ENCODE assay signal across 15 mouse cellular contexts in genomic region chr4:133569291-133570065, GRCm38 (mm10). TPM values are rescaled to one million over a fixed set of nuclear protein-coding genes. Genes with fewer than 3 reads are reported as not detected.
DNase-seq lines count a peak whose midpoint lies in the region; ATAC-seq and TF ChIP-seq lines count a peak whose summit lies in the region.
"Had no signal": no experiment of that assay in that cellular context is flagged by ENCODE, and none has a peak within 500 bp of the region (broad histone marks: within the 10 kb centered on the region; RNA-seq: fewer than 3 reads in every experiment).

No protein-coding gene starts in this region.

- peak overlapping the region; percentile 50; the same call in 1 of the 2 replicates for H3K27ac ChIP-seq in liver, embryonic 12.5 days
- no peak overlapping the region for H3K27ac ChIP-seq in liver, embryonic 11.5 days (ENCODE audit: low read depth, low read length)
- H3K27ac ChIP-seq in intestine, embryonic 16.5 days (ENCODE audit: low read length): peak overlapping the region; percentile 78
- no peak overlapping the region for H3K27ac ChIP-seq in liver, embryonic 14.5 days
- H3K27ac ChIP-seq: hindbrain, embryonic 15.5 days; layer of hippocampus, adult 2 months had no signal

- WGBS in liver, embryonic 12.5 days (ENCODE audit: insufficient replicate concordance): 67% methylated on average over 10 of the region's 10 CpGs
- WGBS in liver, embryonic 11.5 days: 79% methylated on average over 10 of the region's 10 CpGs
- 57% methylated on average over 10 of the region's 10 CpGs for WGBS in intestine, embryonic 16.5 days
- 64% methylated on average over 10 of the region's 10 CpGs for WGBS in liver, embryonic 14.5 days (ENCODE audit: insufficient replicate concordance)

- peaks cover 15% of the 10 kb centered on the region for H3K4me1 ChIP-seq in liver, embryonic 12.5 days
- no peaks in the 10 kb centered on the region for H3K4me1 ChIP-seq in liver, embryonic 11.5 days (replicated peaks; ENCODE audit: control insufficient read depth, insufficient read depth, low read length)
- peaks cover 3% of the 10 kb centered on the region; the same call in 1 of the 2 replicates for H3K4me1 ChIP-seq in intestine, embryonic 16.5 days (ENCODE audit: control insufficient read depth, insufficient read depth, low read length)
- peaks cover 4 to 9% of the 10 kb centered on the region in 2 experiments; a peak in 3 of 4 replicates for H3K4me1 ChIP-seq in liver, embryonic 14.5 days (replicated peaks; ENCODE audit: control insufficient read depth in 2 of 2, insufficient read depth in 2 of 2, low read length in 1 of 2)

- H3K36me3 ChIP-seq in liver, embryonic 12.5 days: no peaks in the 10 kb centered on the region
- no peaks in the 10 kb centered on the region for H3K36me3 ChIP-seq in liver, embryonic 11.5 days (ENCODE audit: control insufficient read depth, insufficient read depth, low read length)
- no peaks in the 10 kb centered on the region for H3K36me3 ChIP-seq in intestine, embryonic 16.5 days (ENCODE audit: control insufficient read depth, insufficient read depth, low read length)
- H3K36me3 ChIP-seq in liver, embryonic 14.5 days (replicated peaks; ENCODE audit: control insufficient read depth, insufficient read depth, low read depth): no peaks in the 10 kb centered on the region
- H3K36me3 ChIP-seq: hindbrain, embryonic 15.5 days had no signal

- ATAC-seq in liver, embryonic 12.5 days: no peak
- no peak for ATAC-seq in liver, embryonic 11.5 days (replicated peaks; ENCODE audit: low FRiP score)
- ATAC-seq in intestine, embryonic 16.5 days: peak; percentile 60
- ATAC-seq in liver, embryonic 14.5 days (ENCODE audit: insufficient read depth): no peak

- DNase-seq in liver, embryonic 11.5 days (ENCODE audit: low spot score): no peak
- DNase-seq in liver, embryonic 14.5 days (ENCODE audit: low read depth in 3 of 3, low spot score in 3 of 3): no peak
- DNase-seq in frontal cortex, postnatal 10 days (ENCODE audit: low spot score in 2 of 2): no peak
- no peak for DNase-seq in layer of hippocampus, adult 18-20 months (ENCODE audit: low spot score in 2 of 2)
- no peak for DNase-seq in left cerebral cortex, adult 9 months (ENCODE audit: low spot score in 2 of 2)
- DNase-seq: cerebellum, adult 9-11 months; gastrocnemius, postnatal 14 days; left cerebral cortex, postnatal 4 days; lung, embryonic 14.5 days; midbrain, embryonic 14.5 days had no signal

- no peaks in the 10 kb centered on the region; the same call in 1 of the 2 replicates for H3K9me3 ChIP-seq in liver, embryonic 12.5 days (replicated peaks)
- H3K9me3 ChIP-seq in liver, embryonic 11.5 days (ENCODE audit: control insufficient read depth, low read length): peaks cover 1% of the 10 kb centered on the region; the same call in 1 of the 2 replicates
- no peaks in the 10 kb centered on the region for H3K9me3 ChIP-seq in intestine, embryonic 16.5 days (ENCODE audit: control insufficient read depth, low read length)
- H3K9me3 ChIP-seq in liver, embryonic 14.5 days (ENCODE audit: control insufficient read depth, low read length): no peaks in the 10 kb centered on the region; the same call in 1 of the 2 replicates
- H3K9me3 ChIP-seq: hindbrain, embryonic 15.5 days had no signal

- TF ChIP-seq EP300 in liver, embryonic 14.5 days (IDR thresholded peaks at IDR 0.05; ENCODE audit: low read depth): no peak

- no peaks in the 10 kb centered on the region for H3K27me3 ChIP-seq in liver, embryonic 12.5 days (replicated peaks)
- H3K27me3 ChIP-seq in liver, embryonic 11.5 days (replicated peaks; ENCODE audit: control insufficient read depth, insufficient read depth, low read length): no peaks in the 10 kb centered on the region
- no peaks in the 10 kb centered on the region for H3K27me3 ChIP-seq in intestine, embryonic 16.5 days (replicated peaks; ENCODE audit: control insufficient read depth, insufficient read depth, low read length)
- no peaks in the 10 kb centered on the region for H3K27me3 ChIP-seq in liver, embryonic 14.5 days (ENCODE audit: control insufficient read depth, insufficient read depth, low read length)
- H3K27me3 ChIP-seq: hindbrain, embryonic 15.5 days had no signal

- H3K4me3 ChIP-seq in liver, embryonic 12.5 days: no peak overlapping the region
- H3K4me3 ChIP-seq in liver, embryonic 11.5 days (ENCODE audit: low read depth, low read length): no peak overlapping the region
- no peak overlapping the region for H3K4me3 ChIP-seq in intestine, embryonic 16.5 days (ENCODE audit: low read length)
- H3K4me3 ChIP-seq in liver, embryonic 14.5 days (ENCODE audit: insufficient read depth in 1 of 2, low read depth in 2 of 2, low read length in 2 of 2): no peak overlapping the region
- H3K4me3 ChIP-seq: hindbrain, embryonic 15.5 days; layer of hippocampus, adult 2 months had no signal

- no peak overlapping the region; the same call in 1 of the 2 replicates for H3K4me2 ChIP-seq in liver, embryonic 12.5 days
- no peak overlapping the region; the same call in 1 of the 2 replicates for H3K4me2 ChIP-seq in liver, embryonic 11.5 days
- H3K4me2 ChIP-seq in intestine, embryonic 16.5 days (ENCODE audit: low read depth, low read length): peak overlapping the region; percentile 30; the same call in 1 of the 2 replicates
- peak overlapping the region; percentile 0; the same call in 1 of the 2 replicates for H3K4me2 ChIP-seq in liver, embryonic 14.5 days (ENCODE audit: low read depth)
- H3K4me2 ChIP-seq: hindbrain, embryonic 15.5 days; lung, embryonic 14.5 days had no signal

- H3K9ac ChIP-seq in liver, embryonic 12.5 days: no peak overlapping the region
- H3K9ac ChIP-seq in liver, embryonic 11.5 days (ENCODE audit: low read depth, low read length): no peak overlapping the region
- H3K9ac ChIP-seq in intestine, embryonic 16.5 days (ENCODE audit: low read depth, low read length): 0 out of 2 replicates have a peak overlapping the region, but pooled peaks have one; percentile 2
- no peak overlapping the region for H3K9ac ChIP-seq in liver, embryonic 14.5 days (replicated peaks)
- H3K9ac ChIP-seq: hindbrain, embryonic 15.5 days; lung, embryonic 14.5 days had no signal

- TF ChIP-seq CTCF in liver, embryonic 14.5 days (IDR thresholded peaks at IDR 0.05; ENCODE audit: low read depth): no peak

RNA-seq across cellular contexts. Expression of gene Gpatch3, which starts 5.1 kb away (rescaled TPM):
- polyA plus RNA-seq in liver, embryonic 12.5 days (2016; fragmentation: Nextera tagmentation; extraction: Ambion mirVana): 7.8 and 8.9 TPM in 2 replicates
- 8.7 and 10.0 TPM in 2 replicates for polyA plus RNA-seq in liver, embryonic 11.5 days (2014; fragmentation: Nextera tagmentation; extraction: Ambion mirVana)
- polyA plus RNA-seq in intestine, embryonic 16.5 days (2015; fragmentation: Nextera tagmentation; extraction: Ambion mirVana): 5.5 and 7.5 TPM in 2 replicates
- polyA plus RNA-seq in liver, embryonic 14.5 days (2012; rRNA removed): 1.9 and 3.1 TPM in 2 replicates
- polyA plus RNA-seq in liver, embryonic 14.5 days (2014; fragmentation: Nextera tagmentation; extraction: Ambion mirVana): 3.1 and 4.6 TPM in 2 replicates
- total RNA-seq in layer of hippocampus, adult 18-20 months (2021): 10 to 100 TPM in 1 of 2 experiments, 1 to 10 TPM in 1; 9.6 to 10.1 TPM

RNA-seq across cellular contexts. Expression of gene Gpn2, which starts 14.7 kb away (rescaled TPM):
- 15.2 and 16.2 TPM in 2 replicates for polyA plus RNA-seq in liver, embryonic 12.5 days (2016; fragmentation: Nextera tagmentation; extraction: Ambion mirVana)
- polyA plus RNA-seq in liver, embryonic 11.5 days (2014; fragmentation: Nextera tagmentation; extraction: Ambion mirVana): 23.4 and 24.8 TPM in 2 replicates
- 17.1 and 17.3 TPM in 2 replicates for polyA plus RNA-seq in intestine, embryonic 16.5 days (2015; fragmentation: Nextera tagmentation; extraction: Ambion mirVana)
- polyA plus RNA-seq in liver, embryonic 14.5 days (2012; rRNA removed): 15.2 and 17.6 TPM in 2 replicates
- polyA plus RNA-seq in liver, embryonic 14.5 days (2014; fragmentation: Nextera tagmentation; extraction: Ambion mirVana): 10.0 and 10.3 TPM in 2 replicates
- 10 to 100 TPM; 10.7 to 12.1 TPM for total RNA-seq in layer of hippocampus, adult 18-20 months (2021)

RNA-seq across cellular contexts. Expression of gene Nr0b2, which starts 16.3 kb away (rescaled TPM):
- 0.56 and 0.77 TPM in 2 replicates for polyA plus RNA-seq in liver, embryonic 12.5 days (2016; fragmentation: Nextera tagmentation; extraction: Ambion mirVana)
- 0.89 and 1.1 TPM in 2 replicates for polyA plus RNA-seq in liver, embryonic 11.5 days (2014; fragmentation: Nextera tagmentation; extraction: Ambion mirVana)
- polyA plus RNA-seq in intestine, embryonic 16.5 days (2015; fragmentation: Nextera tagmentation; extraction: Ambion mirVana): 9.2 and 10.3 TPM in 2 replicates
- polyA plus RNA-seq in liver, embryonic 14.5 days (2012; rRNA removed): 0.38 and 0.48 TPM in 2 replicates
- polyA plus RNA-seq in liver, embryonic 14.5 days (2014; fragmentation: Nextera tagmentation; extraction: Ambion mirVana): 0.77 and 0.85 TPM in 2 replicates
- not detected for total RNA-seq in layer of hippocampus, adult 18-20 months (2021)
- total RNA-seq: gastrocnemius, postnatal 14 days; layer of hippocampus, adult 2 months; left cerebral cortex, postnatal 4 days had no signal
- polyA plus RNA-seq: embryonic facial prominence, embryonic 14.5 days; hindbrain, embryonic 15.5 days; lung, embryonic 14.5 days; midbrain, embryonic 14.5 days had no signal

RNA-seq across cellular contexts. Expression of gene Nudc, which starts 23.7 kb away (rescaled TPM):
- polyA plus RNA-seq in liver, embryonic 12.5 days (2016; fragmentation: Nextera tagmentation; extraction: Ambion mirVana): 285 and 299 TPM in 2 replicates
- 362 and 377 TPM in 2 replicates for polyA plus RNA-seq in liver, embryonic 11.5 days (2014; fragmentation: Nextera tagmentation; extraction: Ambion mirVana)
- 214 and 228 TPM in 2 replicates for polyA plus RNA-seq in intestine, embryonic 16.5 days (2015; fragmentation: Nextera tagmentation; extraction: Ambion mirVana)
- polyA plus RNA-seq in liver, embryonic 14.5 days (2012; rRNA removed): 64.5 and 124 TPM in 2 replicates
- polyA plus RNA-seq in liver, embryonic 14.5 days (2014; fragmentation: Nextera tagmentation; extraction: Ambion mirVana): 88.2 and 101 TPM in 2 replicates
- total RNA-seq in layer of hippocampus, adult 18-20 months (2021): 100 to 1,000 TPM; 135 to 141 TPM

RNA-seq across cellular contexts. Expression of gene Sfn, which starts 32.5 kb away (rescaled TPM):
- polyA plus RNA-seq in liver, embryonic 12.5 days (2016; fragmentation: Nextera tagmentation; extraction: Ambion mirVana): 0.21 and 0.81 TPM in 2 replicates
- 1.7 and 3.5 TPM in 2 replicates for polyA plus RNA-seq in liver, embryonic 11.5 days (2014; fragmentation: Nextera tagmentation; extraction: Ambion mirVana)
- polyA plus RNA-seq in intestine, embryonic 16.5 days (2015; fragmentation: Nextera tagmentation; extraction: Ambion mirVana): 50.1 and 59.9 TPM in 2 replicates
- 0.45 and 0.52 TPM in 2 replicates for polyA plus RNA-seq in liver, embryonic 14.5 days (2012; rRNA removed)
- polyA plus RNA-seq in liver, embryonic 14.5 days (2014; fragmentation: Nextera tagmentation; extraction: Ambion mirVana): 0.10 and 0.35 TPM in 2 replicates
- 1 to 10 TPM; 2.7 to 3.2 TPM for total RNA-seq in layer of hippocampus, adult 18-20 months (2021)

Comparison
In these comparisons a context has a peak if more than half of its experiments do, and no peak if none do; other contexts are left out.
1. H3K27ac ChIP-seq: peak in liver, embryonic 12.5 days (single experiment) and intestine, embryonic 16.5 days (single experiment); none in liver, embryonic 11.5 days (single experiment) and liver, embryonic 14.5 days (single experiment).
2. H3K4me2 ChIP-seq: peak in intestine, embryonic 16.5 days (single experiment) and liver, embryonic 14.5 days (single experiment); none in liver, embryonic 12.5 days (single experiment) and liver, embryonic 11.5 days (single experiment).